Mouse (Mus musculus) forebrain, embryonic 13.5 days (tissue): ENCODE measurements around the gene Gm49368. TPM values are rescaled to one million over a fixed set of nuclear protein-coding genes. Genes with fewer than 3 reads are reported as not detected.
"Not testable (repeated sequence)": the region's sequence is repeated elsewhere in the genome, so short reads cannot be mapped to it uniquely, and the experiment has no call there.

Experiments used
- ATAC-seq: fragments of 200-750 bp; cut with Nextera tagmentation; 2 replicates; pipeline ENCODE4 v1.8.0; 2017
- H3K27ac ChIP-seq: fragments of 300-500 bp; sonication (generic); 2 replicates; pipeline ENCODE4 v1.5.1; 2015; ENCODE audit warnings: inconsistent platforms, mild to moderate bottlenecking, moderate library complexity
- H3K27me3 ChIP-seq: fragments of 300-500 bp; sonication (generic); 2 replicates; pipeline ENCODE4 v1.6.1; 2015; ENCODE audit warnings: mild to moderate bottlenecking, inconsistent platforms
- H3K36me3 ChIP-seq: fragments of 300-500 bp; sonication (generic); 2 replicates; pipeline ENCODE4 v1.6.1; 2015; ENCODE audit warnings: mild to moderate bottlenecking, inconsistent platforms; ENCODE audit not compliant: poor library complexity, severe bottlenecking
- H3K4me1 ChIP-seq: fragments of 300-500 bp; sonication (generic); 2 replicates; pipeline ENCODE4 v1.6.1; 2015; ENCODE audit warnings: inconsistent platforms
- H3K4me2 ChIP-seq: fragments of 300-500 bp; sonication (generic); 2 replicates; pipeline ENCODE4 v1.6.1; 2015; ENCODE audit warnings: inconsistent platforms, mild to moderate bottlenecking, moderate library complexity
- H3K4me3 ChIP-seq: fragments of 300-500 bp; sonication (generic); 2 replicates; pipeline ENCODE4 v1.5.1; 2015; ENCODE audit warnings: mild to moderate bottlenecking, inconsistent platforms
- H3K9ac ChIP-seq: fragments of 300-500 bp; sonication (generic); 2 replicates; pipeline ENCODE4 v1.6.1; 2015; ENCODE audit warnings: mild to moderate bottlenecking, inconsistent platforms
- H3K9me3 ChIP-seq: fragments of 300-500 bp; sonication (generic); replicated peaks from 2 replicates; pipeline ENCODE4 v1.6.1; 2016; ENCODE audit warnings: inconsistent platforms
- WGBS: fragments of 180-500 bp; shearing (Covaris S2); methylation state at CpG from one replicate; pipeline ENCODE4 v1.1.7; 2015; 5-methylcytosine and 5-hydroxymethylcytosine counted together
- polyA plus RNA-seq: library from polyadenylated mRNA; unstranded; fragments of >200 nt; fragmentation: Nextera tagmentation; extraction: Ambion mirVana; gene quantifications from 2 replicates; pipeline ENCODE4 v1.2.1, GENCODE M21; 2015

The Gm49368 gene
- polyA plus RNA-seq, 1 experiment from 2014 or later = not detected

- Histone ChIP-seq H3K27me3 (no peaks in the 10 kb centered on the region), H3K27ac (no peak overlapping the region), H3K4me1 (no peaks in the 10 kb centered on the region), H3K4me2 (no peak overlapping the region), H3K9me3 (no peaks in the 10 kb centered on the region), H3K9ac (no peak overlapping the region), H3K4me3 (no peak overlapping the region), H3K36me3 (no peaks in the 10 kb centered on the region)
- 90% methylated on average over 5 of the region's 5 CpGs for WGBS
- ATAC-seq = no peak
Observed at GRCm38 (mm10) chr7:128032290-128032988, 30.0 kb upstream of the Gm49368 start.

GRCm38 (mm10) chr7:128032989-128033293 is 29.5 kb upstream of the Gm49368 start:
- H3K4me1 ChIP-seq = no peaks in the 10 kb centered on the region
- no peak overlapping the region for H3K4me2 ChIP-seq
- no peak overlapping the region for H3K4me3 ChIP-seq
- no peak overlapping the region for H3K27ac ChIP-seq
- no peak for ATAC-seq
- H3K9me3 ChIP-seq = no peaks in the 10 kb centered on the region
- no peaks in the 10 kb centered on the region for H3K36me3 ChIP-seq
- WGBS = 96% methylated on average over 3 of the region's 3 CpGs
- no peaks in the 10 kb centered on the region for H3K27me3 ChIP-seq
- no peak overlapping the region for H3K9ac ChIP-seq

- Histone ChIP-seq H3K27ac (no peak overlapping the region), H3K9ac (no peak overlapping the region)
- 91% methylated on average over 4 of the region's 4 CpGs for WGBS
Observed at GRCm38 (mm10) chr7:128033616-128034015, 28.9 kb upstream of the Gm49368 start.

DNA sequence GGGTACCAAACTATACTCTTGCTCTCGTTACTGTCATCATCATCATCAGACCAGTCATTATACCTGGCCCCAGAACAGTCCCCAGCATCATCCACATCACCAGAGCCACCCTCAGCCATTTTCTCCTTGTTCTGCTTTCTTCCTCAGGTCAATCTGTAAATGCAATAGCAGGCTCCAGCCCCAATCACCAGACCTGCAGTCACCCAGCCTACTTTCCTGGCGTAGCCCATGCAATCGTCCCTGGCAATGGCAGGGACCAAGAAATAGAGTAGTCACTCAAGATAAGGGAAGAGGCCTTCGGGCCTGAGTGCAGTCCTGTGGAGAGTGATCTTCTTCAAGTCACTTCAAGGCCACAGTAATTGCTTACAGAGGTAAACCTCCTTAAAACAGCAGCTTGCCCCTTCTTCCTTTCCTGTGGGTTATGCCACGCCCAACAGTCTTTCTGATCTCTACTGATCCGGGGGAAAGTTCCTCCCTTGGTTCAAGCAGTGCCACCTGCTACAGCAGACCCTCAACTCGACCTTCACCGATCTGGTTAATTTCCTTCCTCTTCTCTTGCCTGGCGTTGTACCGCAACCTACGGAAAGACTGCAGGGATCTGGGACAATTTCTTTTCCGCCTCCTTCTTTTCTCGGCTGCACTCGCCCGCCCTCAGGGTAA is 20.2 kb upstream of the Gm49368 start:
- not testable (repeated sequence) for H3K4me1 ChIP-seq, H3K36me3 ChIP-seq, H3K27me3 ChIP-seq, H3K9me3 ChIP-seq, H3K4me2 ChIP-seq, H3K4me3 ChIP-seq, ATAC-seq, H3K27ac ChIP-seq, H3K9ac ChIP-seq
- 85% methylated on average over 15 of the region's 15 CpGs for WGBS

More at GRCm38 (mm10) chr7:128033616-128034015, 28.9 kb upstream of the Gm49368 start:
- H3K4me2 ChIP-seq = no peak overlapping the region
- H3K4me3 ChIP-seq = no peak overlapping the region
- H3K27me3 ChIP-seq = no peaks in the 10 kb centered on the region
- H3K9me3 ChIP-seq = no peaks in the 10 kb centered on the region
- H3K4me1 ChIP-seq = no peaks in the 10 kb centered on the region
- ATAC-seq = no peak
- no peaks in the 10 kb centered on the region for H3K36me3 ChIP-seq

DNA sequence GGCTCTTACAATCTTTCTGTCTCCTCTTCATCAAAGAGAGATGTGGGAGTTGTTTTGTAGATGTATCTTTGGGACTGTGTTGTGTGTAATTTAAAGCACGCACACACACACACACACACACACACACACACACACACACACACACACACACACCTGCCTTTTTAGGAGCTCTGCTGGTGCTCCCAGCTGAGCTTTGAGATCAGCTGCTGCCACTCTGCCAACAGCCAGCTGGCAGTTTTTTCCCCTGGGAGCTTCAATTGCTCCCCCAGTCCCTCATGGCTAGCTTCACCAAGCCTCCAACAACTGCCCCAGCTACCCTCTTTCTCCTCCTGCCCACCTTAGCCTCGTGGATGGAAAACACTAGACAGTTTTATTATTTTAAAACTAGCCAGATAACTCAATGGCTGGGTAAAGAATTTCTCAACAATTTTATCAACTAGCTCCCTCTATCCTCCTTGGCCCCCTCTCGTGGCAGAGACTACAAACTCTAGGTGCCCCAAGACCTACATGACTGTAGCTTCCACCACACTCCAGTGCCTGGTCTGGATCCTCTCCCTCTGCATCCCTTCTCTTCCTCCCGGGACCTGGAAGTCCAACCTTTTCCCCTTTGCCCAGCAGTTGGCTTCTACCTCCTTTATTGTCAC is 18.2 kb upstream of the Gm49368 start:
- H3K9me3 ChIP-seq = no peaks in the 10 kb centered on the region
- H3K27ac ChIP-seq = no peak overlapping the region
- H3K27me3 ChIP-seq = no peaks in the 10 kb centered on the region
- 71% methylated on average over 4 of the region's 4 CpGs for WGBS
- ATAC-seq = no peak
- no peak overlapping the region for H3K9ac ChIP-seq
- H3K36me3 ChIP-seq = no peaks in the 10 kb centered on the region
- H3K4me2 ChIP-seq = no peak overlapping the region
- no peak overlapping the region for H3K4me3 ChIP-seq
- H3K4me1 ChIP-seq = no peaks in the 10 kb centered on the region

GRCm38 (mm10) chr7:128045640-128046039 is 16.8 kb upstream of the Gm49368 start:
- Histone ChIP-seq H3K36me3 (no peaks in the 10 kb centered on the region), H3K9me3 (no peaks in the 10 kb centered on the region), H3K4me2 (no peak overlapping the region), H3K9ac (no peak overlapping the region), H3K27ac (no peak overlapping the region), H3K4me1 (no peaks in the 10 kb centered on the region), H3K27me3 (no peaks in the 10 kb centered on the region), H3K4me3 (no peak overlapping the region)
- no peak for ATAC-seq
- WGBS = 72% methylated on average over 2 of the region's 2 CpGs

DNA sequence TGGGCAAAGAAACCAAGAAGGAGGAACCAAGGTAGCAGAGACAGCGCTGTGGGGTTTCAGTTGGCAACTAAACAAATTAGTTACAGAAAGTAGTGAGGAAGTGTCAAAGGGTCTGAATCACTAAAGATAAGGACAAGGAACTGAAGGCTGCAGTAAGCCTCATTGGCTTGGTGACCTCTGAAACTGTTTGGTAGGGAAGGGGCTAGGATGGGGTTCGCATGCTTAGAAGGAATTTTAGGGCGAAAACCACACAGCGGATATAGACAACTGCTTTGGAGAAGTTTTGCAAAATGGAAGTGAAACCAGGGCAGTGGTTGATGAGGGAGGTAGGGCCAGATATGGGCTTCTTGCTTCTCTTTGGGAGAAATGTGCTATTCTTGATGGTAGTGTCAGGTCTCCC is 13.7 kb upstream of the Gm49368 start:
- no peak for ATAC-seq

DNA sequence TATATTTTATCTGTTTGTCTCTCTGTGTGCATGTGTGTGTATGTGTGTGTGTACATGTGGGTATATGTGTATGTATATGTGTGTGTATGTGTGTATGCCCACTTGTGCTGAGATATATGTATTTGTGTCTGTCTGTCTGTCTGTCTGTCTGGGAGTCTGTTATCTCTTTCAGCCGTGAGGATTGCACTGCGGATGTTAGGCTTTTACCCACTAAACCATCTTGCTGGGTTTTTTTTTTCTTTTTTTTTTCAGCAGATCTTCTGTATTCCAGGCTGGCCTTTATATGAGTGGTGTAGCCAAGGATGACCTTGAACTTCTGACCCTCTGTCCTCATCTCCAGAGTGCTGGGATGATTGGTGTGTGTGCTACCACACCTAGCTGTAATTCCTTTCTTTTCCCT is 13.2 kb upstream of the Gm49368 start:
- Histone ChIP-seq H3K9ac (no peak overlapping the region), H3K4me2 (no peak overlapping the region), H3K4me3 (no peak overlapping the region), H3K27ac (no peak overlapping the region), H3K9me3 (no peaks in the 10 kb centered on the region), H3K27me3 (no peaks in the 10 kb centered on the region), H3K4me1 (no peaks in the 10 kb centered on the region), H3K36me3 (no peaks in the 10 kb centered on the region)
- no peak for ATAC-seq
- WGBS = 90% methylated on average over 2 of the region's 2 CpGs

More for the DNA sequence above, 13.7 kb upstream of the Gm49368 start:
- no peak overlapping the region for H3K9ac ChIP-seq
- no peaks in the 10 kb centered on the region for H3K9me3 ChIP-seq
- 98% methylated on average over 4 of the region's 4 CpGs for WGBS
- H3K4me2 ChIP-seq = no peak overlapping the region
- H3K36me3 ChIP-seq = no peaks in the 10 kb centered on the region
- no peaks in the 10 kb centered on the region for H3K27me3 ChIP-seq
- H3K4me1 ChIP-seq = no peaks in the 10 kb centered on the region
- no peak overlapping the region for H3K4me3 ChIP-seq
- H3K27ac ChIP-seq = no peak overlapping the region

DNA sequence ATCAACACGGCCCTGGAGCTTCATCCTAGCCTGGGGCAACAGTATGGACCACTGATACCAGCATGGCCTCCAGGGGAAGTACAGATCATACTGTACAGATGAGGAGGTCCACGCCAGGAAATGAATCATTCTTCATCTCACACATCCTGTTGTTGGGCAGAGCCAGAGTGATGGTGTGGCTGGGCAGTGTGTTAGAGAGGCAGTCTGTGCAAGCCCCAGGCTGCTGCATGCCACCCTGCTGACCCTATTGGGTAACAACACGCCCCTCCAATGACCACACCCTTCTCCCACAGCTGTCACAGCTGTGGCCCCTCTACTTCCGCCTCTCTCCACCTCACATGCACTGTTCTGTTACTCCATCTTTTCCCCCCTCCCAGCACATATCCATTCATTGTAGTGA is 11.7 kb upstream of the Gm49368 start:
- no peaks in the 10 kb centered on the region for H3K4me1 ChIP-seq
- no peaks in the 10 kb centered on the region for H3K27me3 ChIP-seq
- H3K9me3 ChIP-seq = no peaks in the 10 kb centered on the region
- ATAC-seq = no peak
- H3K4me2 ChIP-seq = no peak overlapping the region
- H3K4me3 ChIP-seq = no peak overlapping the region
- no peaks in the 10 kb centered on the region for H3K36me3 ChIP-seq
- no peak overlapping the region for H3K27ac ChIP-seq
- H3K9ac ChIP-seq = no peak overlapping the region
- 76% methylated on average over 4 of the region's 4 CpGs for WGBS

DNA sequence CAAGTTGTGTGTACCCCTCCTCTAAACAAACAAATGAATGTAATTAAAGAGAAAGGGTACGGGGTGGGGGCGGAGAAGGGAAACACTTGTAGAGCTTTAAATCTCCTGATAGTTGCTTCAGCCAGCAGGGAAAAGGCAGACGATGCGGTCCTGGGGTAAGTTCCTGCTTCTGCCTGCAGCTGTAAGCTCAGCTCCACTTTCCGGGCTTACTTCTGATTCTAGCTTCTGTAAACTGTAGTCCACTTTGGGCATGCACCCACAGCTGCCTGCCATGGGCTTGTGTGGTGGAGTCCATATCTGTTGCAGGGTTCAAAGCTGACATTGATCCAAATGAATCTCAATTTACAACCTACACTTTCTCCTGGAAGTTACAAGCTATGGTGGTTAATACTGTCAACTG is 9.4 kb upstream of the Gm49368 start:
- Histone ChIP-seq H3K9me3 (no peaks in the 10 kb centered on the region), H3K9ac (no peak overlapping the region), H3K36me3 (no peaks in the 10 kb centered on the region), H3K4me3 (no peak overlapping the region), H3K4me2 (no peak overlapping the region), H3K27ac (no peak overlapping the region), H3K4me1 (no peaks in the 10 kb centered on the region), H3K27me3 (no peaks in the 10 kb centered on the region)
- ATAC-seq = no peak
- WGBS = 77% methylated on average over 5 of the region's 5 CpGs

DNA sequence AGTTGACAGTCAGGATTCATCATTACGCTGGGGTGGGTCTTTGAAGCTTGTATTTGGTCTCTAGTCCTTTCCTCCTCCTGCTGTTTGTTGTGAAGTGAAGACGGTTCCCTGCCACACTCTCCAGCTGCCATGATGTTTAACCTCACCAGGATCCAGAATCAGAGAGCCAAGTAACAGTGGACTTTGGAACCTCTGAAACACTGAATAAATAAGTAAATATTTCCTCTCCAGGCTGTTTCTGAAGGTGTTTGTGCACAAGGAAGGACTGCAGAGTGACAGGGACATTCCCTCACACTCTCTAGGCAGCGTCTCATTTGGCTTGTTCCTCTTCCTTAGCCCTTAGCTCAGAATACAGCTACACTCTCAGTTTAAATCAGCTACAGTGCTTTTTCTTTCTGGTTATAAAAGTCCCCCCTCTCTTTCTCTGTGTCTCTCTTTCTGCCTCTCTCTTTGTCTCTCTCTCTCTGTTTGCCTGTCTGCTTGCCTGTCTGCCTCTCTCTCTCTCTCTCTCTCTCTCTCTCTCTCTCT is 5.5 kb upstream of the Gm49368 start:
- no peak overlapping the region for H3K27ac ChIP-seq
- H3K4me3 ChIP-seq = no peak overlapping the region
- H3K27me3 ChIP-seq = no peaks in the 10 kb centered on the region
- no peaks in the 10 kb centered on the region for H3K4me1 ChIP-seq
- no peak for ATAC-seq
- H3K4me2 ChIP-seq = no peak overlapping the region
- no peaks in the 10 kb centered on the region for H3K9me3 ChIP-seq
- 78% methylated on average over 3 of the region's 3 CpGs for WGBS
- no peak overlapping the region for H3K9ac ChIP-seq
- H3K36me3 ChIP-seq = no peaks in the 10 kb centered on the region

- Histone ChIP-seq H3K4me3 (no peak overlapping the region), H3K9ac (no peak overlapping the region), H3K27ac (no peak overlapping the region), H3K4me2 (no peak overlapping the region), H3K27me3 (no peaks in the 10 kb centered on the region), H3K4me1 (no peaks in the 10 kb centered on the region), H3K9me3 (no peaks in the 10 kb centered on the region), H3K36me3 (no peaks in the 10 kb centered on the region)
- WGBS = 76% methylated on average over 8 of the region's 8 CpGs
- no peak for ATAC-seq
Observed at GRCm38 (mm10) chr7:128057860-128058259, 4.6 kb upstream of the Gm49368 start.
